Mouse (Mus musculus) ES-E14 (cell line): ENCODE measurements at regions not wholly inside any gene's neighbourhood (a gene's known extent, or its start where the extent isn't known, plus 50 kb on each side); places are given as distances from the start of the nearest gene placed in this dataset.
A peak's percentile ranks its signal among the peaks of the same experiment; 100 is the strongest.

Experiments
- DNase-seq: peaks from one replicate; pipeline ENCODE4 v3.0.0-alpha.2; 2013; ENCODE audit warnings: low read depth, low spot score
- H3K27ac ChIP-seq: 2 replicates; pipeline ENCODE4 v1.5.1; 2012; ENCODE audit warnings: low read depth, mild to moderate bottlenecking, low read length, moderate library complexity, mixed read lengths; ENCODE audit not compliant: poor library complexity, insufficient read depth, severe bottlenecking
- H3K36me3 ChIP-seq: 2 replicates; pipeline ENCODE4 v1.6.1; 2012; ENCODE audit warnings: mild to moderate bottlenecking, low read length, moderate library complexity, mixed read lengths; ENCODE audit not compliant: control insufficient read depth, poor library complexity, insufficient read depth, severe bottlenecking
- H3K4me1 ChIP-seq, 2 experiments: fragments of 150-350 bp in 1 of 2; sonication (generic) in 1 of 2; 2 replicates each; pipeline ENCODE4 v1.6.1; 2012; ENCODE audit warnings: low read length in 2 of 2, mild to moderate bottlenecking in 1 of 2, mixed read lengths in 1 of 2; ENCODE audit not compliant: control insufficient read depth in 2 of 2, insufficient read depth in 2 of 2, poor library complexity in 1 of 2
- H3K4me3 ChIP-seq, 2 experiments: fragments of 150-350 bp in 1 of 2; sonication (generic) in 1 of 2; 2 replicates each; pipeline ENCODE4 v1.5.1; 2012; ENCODE audit warnings: low read length in 2 of 2, low read depth in 1 of 2, mild to moderate bottlenecking in 1 of 2, mixed read lengths in 1 of 2; ENCODE audit not compliant: insufficient read depth in 1 of 2, poor library complexity in 1 of 2, severe bottlenecking in 1 of 2
- H3K9ac ChIP-seq: 2 replicates; pipeline ENCODE4 v1.6.1; 2012; ENCODE audit warnings: low read depth, mild to moderate bottlenecking, low read length, mixed read lengths; ENCODE audit not compliant: poor library complexity, insufficient read depth, severe bottlenecking
- H3K9me3 ChIP-seq: fragments of 150-350 bp; sonication (generic); 2 replicates; pipeline ENCODE4 v1.6.1; 2012; ENCODE audit warnings: low read depth, mild to moderate bottlenecking, low read length; ENCODE audit not compliant: control insufficient read depth, insufficient read depth
- CHD2 ChIP-seq: IDR thresholded peaks from 2 replicates; pipeline ENCODE4 v1.6.1; 2014; ENCODE audit warnings: mild to moderate bottlenecking, low read depth, low read length, inconsistent platforms
- HCFC1 ChIP-seq: IDR thresholded peaks from 2 replicates; pipeline ENCODE4 v1.6.1; 2012; ENCODE audit warnings: low read length, inconsistent platforms, borderline replicate concordance; ENCODE audit not compliant: insufficient read depth
- MAFK ChIP-seq: IDR thresholded peaks from 2 replicates; pipeline ENCODE4 v1.6.1; 2014; ENCODE audit warnings: mild to moderate bottlenecking, low read depth, low read length, inconsistent platforms; ENCODE audit not compliant: insufficient read depth
- ZC3H11A ChIP-seq: IDR thresholded peaks from 2 replicates; pipeline ENCODE4 v1.6.1; 2012; ENCODE audit warnings: low read depth, mild to moderate bottlenecking, inconsistent platforms, low read length, borderline replicate concordance
- ZNF384 ChIP-seq: IDR thresholded peaks from 2 replicates; pipeline ENCODE4 v1.6.1; 2012; ENCODE audit warnings: low read depth, low read length, inconsistent platforms
- in situ Hi-C, 2 experiments: fragments of 600-800 bp; cut with MboI; formaldehyde crosslinking; loops; one replicate each; pipeline ENCODE4 v1.15.1; 2025; ENCODE audit warnings: low sequenced_read_pairs in 2 of 2, inconsistent platforms in 1 of 2; ENCODE audit not compliant: unreplicated experiment in 2 of 2

- no peaks in the 10 kb centered on the region for H3K36me3 ChIP-seq
- in situ Hi-C loops, result no loop called here
- no peak for TF ChIP-seq CHD2
- TF ChIP-seq ZNF384, result no peak
- TF ChIP-seq MAFK, result no peak
- TF ChIP-seq HCFC1, result no peak
- H3K4me1 ChIP-seq, result no peaks in the 10 kb centered on the region
- DNase-seq, result no peak
- no peaks in the 10 kb centered on the region for H3K9me3 ChIP-seq
- H3K9ac ChIP-seq, result no peak overlapping the region
- no peak overlapping the region for H3K27ac ChIP-seq
- H3K4me3 ChIP-seq, result no peak overlapping the region
Measured at GRCm38 (mm10) chr11:57432299-57432698, 86.1 kb downstream of the Fam114a2 start.

GRCm38 (mm10) chr11:57431886-57432285 lies 86.5 kb downstream of the Fam114a2 start:
- TF ChIP-seq ZNF384 (no peak), CHD2 (no peak), ZC3H11A (no peak), MAFK (no peak), HCFC1 (no peak)
- Histone ChIP-seq H3K9me3 (no peaks in the 10 kb centered on the region), H3K9ac (no peak overlapping the region), H3K4me3 (no peak overlapping the region), H3K36me3 (no peaks in the 10 kb centered on the region), H3K4me1 (no peaks in the 10 kb centered on the region), H3K27ac (no peak overlapping the region)
- in situ Hi-C loops, result no loop called here
- no peak for DNase-seq

- H3K9ac ChIP-seq, result no peak overlapping the region
- H3K4me1 ChIP-seq, result no peaks in the 10 kb centered on the region
- peak; percentile 22 for DNase-seq
Measured at GRCm38 (mm10) chr11:57426046-57426805, 92.2 kb downstream of the Fam114a2 start.

GRCm38 (mm10) chr11:57419416-57419815 lies 99.0 kb downstream of the Fam114a2 start:
- Histone ChIP-seq H3K4me1 (no peaks in the 10 kb centered on the region), H3K4me3 (no peak overlapping the region), H3K9ac (no peak overlapping the region), H3K36me3 (no peaks in the 10 kb centered on the region), H3K27ac (no peak overlapping the region), H3K9me3 (no peaks in the 10 kb centered on the region)
- no peak for TF ChIP-seq ZC3H11A
- no peak for TF ChIP-seq ZNF384
- no peak for TF ChIP-seq HCFC1
- in situ Hi-C loops, result no loop called here
- DNase-seq, result no peak

More at GRCm38 (mm10) chr11:57426046-57426805, 92.2 kb downstream of the Fam114a2 start:
- Histone ChIP-seq H3K9me3 (no peaks in the 10 kb centered on the region), H3K27ac (no peak overlapping the region), H3K4me3 (no peak overlapping the region), H3K36me3 (no peaks in the 10 kb centered on the region)
- TF ChIP-seq HCFC1 (no peak), MAFK (no peak), ZC3H11A (no peak), CHD2 (no peak), ZNF384 (no peak)
- in situ Hi-C loops, result no loop called here

GRCm38 (mm10) chr11:57416011-57416410 lies 102.4 kb downstream of the Fam114a2 start:
- TF ChIP-seq ZNF384 (no peak), MAFK (no peak), HCFC1 (no peak), CHD2 (no peak)
- Histone ChIP-seq H3K27ac (no peak overlapping the region), H3K9me3 (no peaks in the 10 kb centered on the region), H3K9ac (no peak overlapping the region), H3K36me3 (no peaks in the 10 kb centered on the region), H3K4me3 (no peak overlapping the region), H3K4me1 (no peaks in the 10 kb centered on the region)
- DNase-seq, result no peak
- in situ Hi-C loops, result no loop called here
